Mouse (Mus musculus): ENCODE data around the gene Oxct2a. TPM values are rescaled to one million over a fixed set of nuclear protein-coding genes. Genes with fewer than 3 reads are reported as not detected.

Oxct2a gene
- not detected in 2 replicates for polyA plus RNA-seq (2015; fragmentation: Nextera tagmentation; extraction: Ambion mirVana)

GRCm38 (mm10) chr4:123323534-123323933 is at the start of gene Oxct2a:
TSS of gene Oxct2a (minus strand) at chr4:123323634.
- no peak within 1 kb of the TSS for H3K9ac ChIP-seq

GRCm38 (mm10) chr4:123363555-123363954 is 40.1 kb upstream of the Oxct2a start:
- Histone ChIP-seq H3K4me2 (no peak overlapping the region), H3K36me3 (peaks cover 91% of the 10 kb centered on the region), H3K4me3 (no peak overlapping the region), H3K27ac (no peak overlapping the region), H3K27me3 (no peaks in the 10 kb centered on the region), H3K9me3 (no peaks in the 10 kb centered on the region), H3K4me1 (replicated peaks) (no peaks in the 10 kb centered on the region), H3K9ac (no peak overlapping the region)
- ATAC-seq (ENCODE audit: low FRiP score) = no peak
- WGBS = 97% methylated on average over 4 of the region's 4 CpGs

More at GRCm38 (mm10) chr4:123323534-123323933, at the start of gene Oxct2a:
- Histone ChIP-seq H3K4me3 (peak within 1 kb of the TSS; percentile 25), H3K36me3 (no peaks in the 10 kb centered on the region), H3K27ac (no peak within 1 kb of the TSS), H3K4me1 (replicated peaks) (0 out of 2 replicates have a peak, but pooled peaks cover 5% of the 10 kb centered on the region), H3K9me3 (no peaks in the 10 kb centered on the region), H3K27me3 (peaks cover 32% of the 10 kb centered on the region), H3K4me2 (peak within 1 kb of the TSS; percentile 50)
- WGBS = 24% methylated on average over 13 of the region's 13 CpGs
- ATAC-seq (ENCODE audit: low FRiP score) = 0 out of 2 replicates have a peak, but pooled peaks have one; percentile 8

GRCm38 (mm10) chr4:123360771-123361170 is 37.3 kb upstream of the Oxct2a start:
- no peaks in the 10 kb centered on the region for H3K4me1 ChIP-seq (replicated peaks)
- ATAC-seq (ENCODE audit: low FRiP score) = no peak
- no peak overlapping the region for H3K9ac ChIP-seq
- H3K27me3 ChIP-seq = no peaks in the 10 kb centered on the region
- H3K4me2 ChIP-seq = no peak overlapping the region
- H3K9me3 ChIP-seq = no peaks in the 10 kb centered on the region
- no peak overlapping the region for H3K27ac ChIP-seq
- 96% methylated on average over 12 of the region's 12 CpGs for WGBS
- H3K4me3 ChIP-seq = no peak overlapping the region
- H3K36me3 ChIP-seq = peaks cover 89% of the 10 kb centered on the region

- Histone ChIP-seq H3K9me3 (no peaks in the 10 kb centered on the region), H3K4me3 (no peak overlapping the region), H3K36me3 (peaks cover 89% of the 10 kb centered on the region), H3K9ac (no peak overlapping the region), H3K4me1 (replicated peaks) (no peaks in the 10 kb centered on the region), H3K4me2 (no peak overlapping the region), H3K27ac (no peak overlapping the region), H3K27me3 (no peaks in the 10 kb centered on the region)
- ATAC-seq (ENCODE audit: low FRiP score) = no peak
- WGBS = 95% methylated on average over 7 of the region's 7 CpGs
These were observed 35.2 kb upstream of the Oxct2a start for GRCm38 (mm10) chr4:123358613-123359012.

GRCm38 (mm10) chr4:123355941-123356340 is 32.5 kb upstream of the Oxct2a start:
- H3K4me3 ChIP-seq = no peak overlapping the region
- no peak overlapping the region for H3K4me2 ChIP-seq
- ATAC-seq (ENCODE audit: low FRiP score) = no peak
- H3K9me3 ChIP-seq = no peaks in the 10 kb centered on the region
- H3K36me3 ChIP-seq = peaks cover 88% of the 10 kb centered on the region
- no peaks in the 10 kb centered on the region for H3K27me3 ChIP-seq
- 93% methylated on average over 8 of the region's 8 CpGs for WGBS
- H3K4me1 ChIP-seq (replicated peaks) = no peaks in the 10 kb centered on the region
- no peak overlapping the region for H3K9ac ChIP-seq
- H3K27ac ChIP-seq = no peak overlapping the region

- Histone ChIP-seq H3K9me3 (no peaks in the 10 kb centered on the region), H3K4me3 (no peak overlapping the region), H3K27ac (no peak overlapping the region), H3K36me3 (peaks cover 90% of the 10 kb centered on the region), H3K27me3 (no peaks in the 10 kb centered on the region), H3K9ac (no peak overlapping the region), H3K4me2 (no peak overlapping the region), H3K4me1 (replicated peaks) (no peaks in the 10 kb centered on the region)
- 92% methylated on average over 10 of the region's 10 CpGs for WGBS
- ATAC-seq (ENCODE audit: low FRiP score) = no peak
These were observed 29.9 kb upstream of the Oxct2a start for GRCm38 (mm10) chr4:123353271-123353877.

GRCm38 (mm10) chr4:123343471-123343789 is 20.0 kb upstream of the Oxct2a start:
- Histone ChIP-seq H3K4me3 (peak overlapping the region; percentile 50), H3K4me2 (peak overlapping the region; percentile 86), H3K4me1 (replicated peaks) (peaks cover 17% of the 10 kb centered on the region), H3K36me3 (peaks cover 22% of the 10 kb centered on the region), H3K9me3 (no peaks in the 10 kb centered on the region), H3K9ac (peak overlapping the region; percentile 61; the same call in 1 of the 2 replicates), H3K27ac (no peak overlapping the region), H3K27me3 (peaks cover 54% of the 10 kb centered on the region)
- no peak for ATAC-seq (ENCODE audit: low FRiP score)
- 10% methylated on average over 6 of the region's 6 CpGs for WGBS

- Histone ChIP-seq H3K27ac (no peak within 1 kb of the TSS), H3K27me3 (peaks cover 54% of the 10 kb centered on the region), H3K4me3 (peak within 1 kb of the TSS; percentile 50), H3K4me2 (peak within 1 kb of the TSS; percentile 86), H3K36me3 (peaks cover 16% of the 10 kb centered on the region), H3K4me1 (replicated peaks) (peaks cover 17% of the 10 kb centered on the region), H3K9ac (peak within 1 kb of the TSS; percentile 61), H3K9me3 (no peaks in the 10 kb centered on the region)
- WGBS = under 1% methylated on average over 65 of the region's 65 CpGs
- peak; percentile 85 for ATAC-seq (ENCODE audit: low FRiP score)
These were observed 19.4 kb upstream of the Oxct2a start, which contains the start of gene Bmp8a for GRCm38 (mm10) chr4:123342642-123343470. TSS of gene Bmp8a (minus strand) at chr4:123343252.

GRCm38 (mm10) chr4:123342091-123342641 is 18.7 kb upstream of the Oxct2a start:
- H3K9ac ChIP-seq = peak overlapping the region; percentile 61

GRCm38 (mm10) chr4:123340232-123340631 is 16.8 kb upstream of the Oxct2a start:
- Histone ChIP-seq H3K36me3 (no peaks in the 10 kb centered on the region), H3K9me3 (no peaks in the 10 kb centered on the region), H3K9ac (no peak overlapping the region), H3K4me2 (no peak overlapping the region), H3K4me3 (no peak overlapping the region), H3K27me3 (peaks cover 62% of the 10 kb centered on the region), H3K4me1 (replicated peaks) (peaks cover 17% of the 10 kb centered on the region), H3K27ac (no peak overlapping the region)
- WGBS = 88% methylated on average over 5 of the region's 5 CpGs
- no peak for ATAC-seq (ENCODE audit: low FRiP score)

More at GRCm38 (mm10) chr4:123342091-123342641, 18.7 kb upstream of the Oxct2a start:
- Histone ChIP-seq H3K4me3 (peak overlapping the region; percentile 50), H3K27me3 (peaks cover 54% of the 10 kb centered on the region), H3K4me2 (peak overlapping the region; percentile 86), H3K27ac (no peak overlapping the region), H3K9me3 (no peaks in the 10 kb centered on the region), H3K36me3 (peaks cover 9% of the 10 kb centered on the region), H3K4me1 (replicated peaks) (peaks cover 17% of the 10 kb centered on the region)
- ATAC-seq (ENCODE audit: low FRiP score) = peak; percentile 30
- WGBS = 3% methylated on average over 43 of the region's 43 CpGs

GRCm38 (mm10) chr4:123337693-123338092 is 14.3 kb upstream of the Oxct2a start:
- ATAC-seq (ENCODE audit: low FRiP score) = no peak
- H3K36me3 ChIP-seq = no peaks in the 10 kb centered on the region
- H3K4me2 ChIP-seq = no peak overlapping the region
- H3K27me3 ChIP-seq = peaks cover 39% of the 10 kb centered on the region
- no peak overlapping the region for H3K9ac ChIP-seq
- no peaks in the 10 kb centered on the region for H3K9me3 ChIP-seq
- no peak overlapping the region for H3K27ac ChIP-seq
- no peak overlapping the region for H3K4me3 ChIP-seq
- peaks cover 7% of the 10 kb centered on the region for H3K4me1 ChIP-seq (replicated peaks)
- WGBS = 75% methylated on average over 4 of the region's 4 CpGs

GRCm38 (mm10) chr4:123335796-123336585 is 12.6 kb upstream of the Oxct2a start:
- Histone ChIP-seq H3K4me3 (no peak overlapping the region), H3K36me3 (no peaks in the 10 kb centered on the region), H3K9me3 (no peaks in the 10 kb centered on the region), H3K27ac (no peak overlapping the region), H3K4me2 (no peak overlapping the region), H3K4me1 (replicated peaks) (no peaks in the 10 kb centered on the region), H3K9ac (no peak overlapping the region), H3K27me3 (peaks cover 22% of the 10 kb centered on the region)
- no peak for ATAC-seq (ENCODE audit: low FRiP score)
- 65% methylated on average over 14 of the region's 14 CpGs for WGBS

Data from hindbrain, embryonic 13.5 days (tissue).